Mouse (Mus musculus): ENCODE results near the gene Cfap157.

- TF ChIP-seq CTCF (conservative IDR thresholded peaks at IDR 0.05; ENCODE audit: insufficient read depth, insufficient read length, low read depth, low read length): no peak
- no peak for TF ChIP-seq POLR2A (IDR thresholded peaks at IDR 0.05; ENCODE audit: low read depth, low read length)
These were observed 42.1 kb downstream of the Cfap157 start for GRCm38 (mm10) chr2:32742173-32742531.
